Mouse (Mus musculus): ENCODE data around the gene Tas2r123. TPM values are rescaled to one million over a fixed set of nuclear protein-coding genes. Genes with fewer than 3 reads are reported as not detected.

The Tas2r123 gene
- polyA plus RNA-seq (2014; fragmentation: Illumina TruSeq; extraction: RNeasy Lipid Tissue Mini Kit (QIAGEN cat#74804); ENCODE audit: low replicate concordance): not detected

GRCm38 (mm10) chr6:132846842-132847241 lies at the start of gene Tas2r123:
Gene Tas2r123, plus strand, starts transcription at chr6:132847142.

GRCm38 (mm10) chr6:132802518-132802917 lies 44.4 kb upstream of the Tas2r123 start, which contains the start of gene Tas2r117:
Gene Tas2r117, plus strand, starts transcription at chr6:132802818.

GRCm38 (mm10) chr6:132855138-132855537 lies 8.2 kb downstream of the Tas2r123 start, which contains the start of gene Tas2r116:
Gene Tas2r116, plus strand, starts transcription at chr6:132855438.

GRCm38 (mm10) chr6:132867708-132868107 lies 20.8 kb downstream of the Tas2r123 start, which contains the start of gene Tas2r110:
Gene Tas2r110, plus strand, starts transcription at chr6:132868008.

GRCm38 (mm10) chr6:132892711-132893110 lies 45.8 kb downstream of the Tas2r123 start, which contains the start of gene Tas2r113:
Gene Tas2r113, plus strand, starts transcription at chr6:132893011.

Other genes starting within 250 kb of the Tas2r123 start
- not detected for gene A630073D07Rik, start 195.6 kb upstream of the Tas2r123 start, polyA plus RNA-seq (2014; fragmentation: Illumina TruSeq; extraction: RNeasy Lipid Tissue Mini Kit (QIAGEN cat#74804); ENCODE audit: low replicate concordance)
- gene Tas2r120, start 190.2 kb upstream of the Tas2r123 start, polyA plus RNA-seq (2014; fragmentation: Illumina TruSeq; extraction: RNeasy Lipid Tissue Mini Kit (QIAGEN cat#74804); ENCODE audit: low replicate concordance): not detected
- gene Tas2r121, start 146.1 kb upstream of the Tas2r123 start, polyA plus RNA-seq (2014; fragmentation: Illumina TruSeq; extraction: RNeasy Lipid Tissue Mini Kit (QIAGEN cat#74804); ENCODE audit: low replicate concordance): not detected
- gene Tas2r122, start 135.2 kb upstream of the Tas2r123 start, polyA plus RNA-seq (2014; fragmentation: Illumina TruSeq; extraction: RNeasy Lipid Tissue Mini Kit (QIAGEN cat#74804); ENCODE audit: low replicate concordance): not detected
- gene Tas2r115, start 109.1 kb upstream of the Tas2r123 start, polyA plus RNA-seq (2014; fragmentation: Illumina TruSeq; extraction: RNeasy Lipid Tissue Mini Kit (QIAGEN cat#74804); ENCODE audit: low replicate concordance): not detected
- not detected for gene Tas2r124, start 92.4 kb upstream of the Tas2r123 start, polyA plus RNA-seq (2014; fragmentation: Illumina TruSeq; extraction: RNeasy Lipid Tissue Mini Kit (QIAGEN cat#74804); ENCODE audit: low replicate concordance)
- not detected for gene Tas2r102, start 85.0 kb upstream of the Tas2r123 start, polyA plus RNA-seq (2014; fragmentation: Illumina TruSeq; extraction: RNeasy Lipid Tissue Mini Kit (QIAGEN cat#74804); ENCODE audit: low replicate concordance)
- gene Tas2r136, start 69.0 kb upstream of the Tas2r123 start, polyA plus RNA-seq (2014; fragmentation: Illumina TruSeq; extraction: RNeasy Lipid Tissue Mini Kit (QIAGEN cat#74804); ENCODE audit: low replicate concordance): not detected
- gene Tas2r117, start 44.3 kb upstream of the Tas2r123 start, polyA plus RNA-seq (2014; fragmentation: Illumina TruSeq; extraction: RNeasy Lipid Tissue Mini Kit (QIAGEN cat#74804); ENCODE audit: low replicate concordance): not detected
- not detected for gene Tas2r116, start 8.3 kb downstream of the Tas2r123 start, polyA plus RNA-seq (2014; fragmentation: Illumina TruSeq; extraction: RNeasy Lipid Tissue Mini Kit (QIAGEN cat#74804); ENCODE audit: low replicate concordance)
- gene Tas2r110, start 20.9 kb downstream of the Tas2r123 start, polyA plus RNA-seq (2014; fragmentation: Illumina TruSeq; extraction: RNeasy Lipid Tissue Mini Kit (QIAGEN cat#74804); ENCODE audit: low replicate concordance): not detected
- gene Tas2r113, start 45.9 kb downstream of the Tas2r123 start, polyA plus RNA-seq (2014; fragmentation: Illumina TruSeq; extraction: RNeasy Lipid Tissue Mini Kit (QIAGEN cat#74804); ENCODE audit: low replicate concordance): not detected
- gene Tas2r125, start 62.5 kb downstream of the Tas2r123 start, polyA plus RNA-seq (2014; fragmentation: Illumina TruSeq; extraction: RNeasy Lipid Tissue Mini Kit (QIAGEN cat#74804); ENCODE audit: low replicate concordance): not detected
- not detected for gene Tas2r129, start 104.0 kb downstream of the Tas2r123 start, polyA plus RNA-seq (2014; fragmentation: Illumina TruSeq; extraction: RNeasy Lipid Tissue Mini Kit (QIAGEN cat#74804); ENCODE audit: low replicate concordance)
- gene Tas2r131, start 110.8 kb downstream of the Tas2r123 start, polyA plus RNA-seq (2014; fragmentation: Illumina TruSeq; extraction: RNeasy Lipid Tissue Mini Kit (QIAGEN cat#74804); ENCODE audit: low replicate concordance): not detected
- not detected for gene Tas2r109, start 133.8 kb downstream of the Tas2r123 start, polyA plus RNA-seq (2014; fragmentation: Illumina TruSeq; extraction: RNeasy Lipid Tissue Mini Kit (QIAGEN cat#74804); ENCODE audit: low replicate concordance)
- gene Tas2r103, start 190.0 kb downstream of the Tas2r123 start, polyA plus RNA-seq (2014; fragmentation: Illumina TruSeq; extraction: RNeasy Lipid Tissue Mini Kit (QIAGEN cat#74804); ENCODE audit: low replicate concordance): not detected
- not detected for gene Tas2r140, start 208.7 kb downstream of the Tas2r123 start, polyA plus RNA-seq (2014; fragmentation: Illumina TruSeq; extraction: RNeasy Lipid Tissue Mini Kit (QIAGEN cat#74804); ENCODE audit: low replicate concordance)